Mouse (Mus musculus) erythroblast, embryonic 14.5 days (primary cell): ENCODE measurements around the gene Mpped2.

Experiments
- GATA1 ChIP-seq: IDR thresholded peaks from 2 replicates; pipeline ENCODE4 v1.6.1; 2012; ENCODE audit warnings: low read length, inconsistent platforms, mixed read lengths
- TAL1 ChIP-seq: IDR thresholded peaks from 3 replicates; pipeline ENCODE4 v1.6.1; 2012; ENCODE audit warnings: low read length, inconsistent platforms, mixed read lengths

GRCm38 (mm10) chr2:106911951-106912480 is 218.9 kb downstream of the Mpped2 start:
- TF ChIP-seq GATA1: no peak
- no peak for TF ChIP-seq TAL1
